ENCODE assay signal across 14 mouse cellular contexts in genomic region chr13:42656643-42657315, GRCm38 (mm10). TPM values are rescaled to one million over a fixed set of nuclear protein-coding genes. Genes with fewer than 3 reads are reported as not detected.
DNase-seq lines count a peak whose midpoint lies in the region; ATAC-seq and TF ChIP-seq lines count a peak whose summit lies in the region.
"Had no signal": no experiment of that assay in that cellular context is flagged by ENCODE, and none has a peak within 500 bp of the region (broad histone marks: within the 10 kb centered on the region; RNA-seq: fewer than 3 reads in every experiment).

No protein-coding gene starts in this region.

- no peaks in the 10 kb centered on the region for H3K27me3 ChIP-seq in hindbrain, embryonic 16.5 days (replicated peaks; ENCODE audit: control insufficient read depth, insufficient read depth, low read length)
- no peaks in the 10 kb centered on the region for H3K27me3 ChIP-seq in hindbrain, embryonic 13.5 days
- H3K27me3 ChIP-seq in forebrain, postnatal 0 days (ENCODE audit: insufficient read depth, low read length) = no peaks in the 10 kb centered on the region
- H3K27me3 ChIP-seq in midbrain, embryonic 16.5 days (ENCODE audit: control insufficient read depth, insufficient read depth, low read depth, low read length) = no peaks in the 10 kb centered on the region
- H3K27me3 ChIP-seq: intestine, embryonic 15.5 days; limb, embryonic 13.5 days had no signal

- H3K36me3 ChIP-seq in hindbrain, embryonic 16.5 days (ENCODE audit: control insufficient read depth, insufficient read depth, low read length) = no peaks in the 10 kb centered on the region
- no peaks in the 10 kb centered on the region for H3K36me3 ChIP-seq in hindbrain, embryonic 13.5 days
- no peaks in the 10 kb centered on the region for H3K36me3 ChIP-seq in forebrain, postnatal 0 days (ENCODE audit: insufficient read depth)
- H3K36me3 ChIP-seq in midbrain, embryonic 16.5 days (ENCODE audit: control insufficient read depth, insufficient read depth, low read length) = no peaks in the 10 kb centered on the region
- H3K36me3 ChIP-seq: intestine, embryonic 15.5 days; limb, embryonic 13.5 days had no signal

- DNase-seq in forebrain, postnatal 0 days = peak; percentile 51
- DNase-seq in lung, adult 18-20 months = peak; percentile 63 to 83
- no peak for DNase-seq in urinary bladder, postnatal 4 days (ENCODE audit: low spot score in 2 of 2)
- DNase-seq in adrenal gland, postnatal 10 days = no peak
- no peak for DNase-seq in urinary bladder, postnatal 36 days (ENCODE audit: low spot score in 2 of 2)
- DNase-seq: cerebellum, postnatal 10 days; gastrocnemius, postnatal 10 days; thymus, postnatal 25 days had no signal

- 30% methylated on average over 7 of the region's 7 CpGs for WGBS in hindbrain, embryonic 16.5 days
- WGBS in hindbrain, embryonic 13.5 days = 36% methylated on average over 7 of the region's 7 CpGs
- WGBS in forebrain, postnatal 0 days = 14% methylated on average over 7 of the region's 7 CpGs
- 27% methylated on average over 7 of the region's 7 CpGs for WGBS in midbrain, embryonic 16.5 days

- H3K9me3 ChIP-seq in hindbrain, embryonic 16.5 days (ENCODE audit: control insufficient read depth, low read length) = no peaks in the 10 kb centered on the region
- no peaks in the 10 kb centered on the region for H3K9me3 ChIP-seq in hindbrain, embryonic 13.5 days
- no peaks in the 10 kb centered on the region for H3K9me3 ChIP-seq in forebrain, postnatal 0 days (ENCODE audit: low read length)
- no peaks in the 10 kb centered on the region for H3K9me3 ChIP-seq in midbrain, embryonic 16.5 days (replicated peaks; ENCODE audit: control insufficient read depth, low read length, poor library complexity, severe bottlenecking)
- H3K9me3 ChIP-seq: intestine, embryonic 15.5 days; limb, embryonic 13.5 days had no signal

- H3K9ac ChIP-seq in hindbrain, embryonic 16.5 days (ENCODE audit: low read depth, low read length) = no peak overlapping the region
- no peak overlapping the region for H3K9ac ChIP-seq in hindbrain, embryonic 13.5 days
- no peak overlapping the region for H3K9ac ChIP-seq in forebrain, postnatal 0 days
- H3K9ac ChIP-seq in midbrain, embryonic 16.5 days (ENCODE audit: low read depth, low read length) = no peak overlapping the region
- H3K9ac ChIP-seq: intestine, embryonic 15.5 days; limb, embryonic 13.5 days had no signal

- no peaks in the 10 kb centered on the region; the same call in 1 of the 2 replicates for H3K4me1 ChIP-seq in hindbrain, embryonic 16.5 days (ENCODE audit: control insufficient read depth, insufficient read depth, low read depth, low read length)
- peaks cover 11% of the 10 kb centered on the region; the same call in 1 of the 2 replicates for H3K4me1 ChIP-seq in hindbrain, embryonic 13.5 days (replicated peaks)
- H3K4me1 ChIP-seq in forebrain, postnatal 0 days (ENCODE audit: insufficient read depth) = 0 out of 2 replicates have a peak, but pooled peaks cover 11% of the 10 kb centered on the region
- peaks cover 12% of the 10 kb centered on the region for H3K4me1 ChIP-seq in midbrain, embryonic 16.5 days (ENCODE audit: control insufficient read depth, insufficient read depth, low read length)
- H3K4me1 ChIP-seq: intestine, embryonic 15.5 days had no signal

- no peak overlapping the region for H3K4me2 ChIP-seq in hindbrain, embryonic 16.5 days (ENCODE audit: low read length)
- H3K4me2 ChIP-seq in hindbrain, embryonic 13.5 days = no peak overlapping the region
- no peak overlapping the region for H3K4me2 ChIP-seq in forebrain, postnatal 0 days (ENCODE audit: low read depth)
- H3K4me2 ChIP-seq in midbrain, embryonic 16.5 days (ENCODE audit: low read length) = no peak overlapping the region
- H3K4me2 ChIP-seq: intestine, embryonic 15.5 days; limb, embryonic 13.5 days had no signal

- H3K4me3 ChIP-seq in hindbrain, embryonic 16.5 days (ENCODE audit: low read length) = no peak overlapping the region
- H3K4me3 ChIP-seq in hindbrain, embryonic 13.5 days = no peak overlapping the region
- no peak overlapping the region for H3K4me3 ChIP-seq in forebrain, postnatal 0 days (ENCODE audit: low read depth, low read length)
- no peak overlapping the region for H3K4me3 ChIP-seq in midbrain, embryonic 16.5 days (ENCODE audit: low read depth, low read length)
- H3K4me3 ChIP-seq: intestine, embryonic 15.5 days; limb, embryonic 13.5 days had no signal

- peak; percentile 34 for ATAC-seq in hindbrain, embryonic 16.5 days
- no peak for ATAC-seq in hindbrain, embryonic 13.5 days (ENCODE audit: low FRiP score)
- peak; percentile 80 for ATAC-seq in forebrain, postnatal 0 days
- ATAC-seq in midbrain, embryonic 16.5 days = peak; percentile 32; the same call in 1 of the 2 replicates
- ATAC-seq: intestine, embryonic 15.5 days had no signal

- TF ChIP-seq CTCF in forebrain, postnatal 0 days (IDR thresholded peaks at IDR 0.05; ENCODE audit: low read depth) = no peak

- no peak overlapping the region for H3K27ac ChIP-seq in hindbrain, embryonic 16.5 days (ENCODE audit: low read depth, low read length)
- H3K27ac ChIP-seq in hindbrain, embryonic 13.5 days = no peak overlapping the region
- no peak overlapping the region for H3K27ac ChIP-seq in forebrain, postnatal 0 days (ENCODE audit: low read depth, low read length)
- H3K27ac ChIP-seq in midbrain, embryonic 16.5 days (ENCODE audit: low read length) = peak overlapping the region; percentile 21; the same call in 1 of the 2 replicates
- H3K27ac ChIP-seq: intestine, embryonic 15.5 days; limb, embryonic 13.5 days had no signal

RNA-seq across cellular contexts. Expression of gene Phactr1, which starts 23.6 kb away (rescaled TPM):
- polyA plus RNA-seq in hindbrain, embryonic 16.5 days (2015; fragmentation: Nextera tagmentation; extraction: Ambion mirVana) = 49.7 and 49.9 TPM in 2 replicates
- 46.7 and 46.9 TPM in 2 replicates for polyA plus RNA-seq in hindbrain, embryonic 13.5 days (2015; fragmentation: Nextera tagmentation; extraction: Ambion mirVana)
- 82.9 and 84.5 TPM in 2 replicates for total RNA-seq in forebrain, postnatal 0 days (2014; rRNA removed)
- polyA plus RNA-seq in forebrain, postnatal 0 days (2015; fragmentation: Nextera tagmentation; extraction: Ambion mirVana) = 93.0 and 106 TPM in 2 replicates
- polyA plus RNA-seq in midbrain, embryonic 16.5 days (2015; fragmentation: Nextera tagmentation; extraction: Ambion mirVana) = 62.5 and 65.3 TPM in 2 replicates
- total RNA-seq in adrenal gland, postnatal 10 days (2021) = 10 to 100 TPM; 12.9 to 13.9 TPM
- total RNA-seq: monocyte, adult 5-6 weeks had no signal

Comparison
In these comparisons a context has a peak if more than half of its experiments do, and no peak if none do; other contexts are left out.
1. DNase-seq: peak in forebrain, postnatal 0 days (single experiment) and lung, adult 18-20 months (2 of 2); none in urinary bladder, postnatal 4 days (0 of 2), adrenal gland, postnatal 10 days (single experiment) and urinary bladder, postnatal 36 days (0 of 2).